Mouse (Mus musculus) cerebellum, adult 8-10 months (tissue): ENCODE data around the gene Bax.
A peak's percentile ranks its signal among the peaks of the same experiment; 100 is the strongest.

Source experiments
- DNase-seq: peaks from one replicate; pipeline ENCODE4 v3.0.0; 2022

The Bax gene

GRCm38 (mm10) chr7:45454971-45455370, 11.7 kb downstream of the Bax start:
- no peak for DNase-seq

DNA sequence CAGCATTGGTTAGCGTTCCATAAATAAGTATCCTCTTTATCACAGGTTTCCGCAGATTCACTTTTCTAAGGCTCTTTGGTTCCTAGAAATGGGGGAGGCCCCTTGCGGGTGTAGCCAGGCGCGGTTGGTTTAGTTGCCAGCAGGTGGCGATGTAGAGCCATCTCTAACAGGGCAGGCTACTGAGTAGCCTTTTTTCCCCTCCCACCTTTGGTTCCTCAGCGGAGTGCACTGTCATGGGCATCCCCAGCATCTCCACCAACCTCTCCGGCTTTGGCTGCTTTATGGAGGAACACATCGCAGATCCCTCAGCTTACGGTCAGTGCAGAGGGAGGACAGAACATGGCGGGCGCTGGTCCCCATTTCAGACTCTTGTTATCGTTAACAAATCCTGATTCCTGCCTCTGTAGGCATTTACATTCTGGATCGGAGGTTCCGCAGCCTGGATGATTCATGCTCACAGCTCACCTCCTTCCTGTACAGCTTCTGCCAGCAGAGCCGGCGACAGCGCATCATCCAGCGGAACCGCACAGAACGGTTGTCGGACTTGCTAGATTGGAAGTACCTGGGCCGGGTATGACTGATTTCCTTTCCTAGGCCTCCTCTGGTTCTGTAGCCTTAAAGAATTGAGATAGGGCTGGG, 15.2 kb downstream of the Bax start:
- DNase-seq = peak; percentile 86

- DNase-seq = no peak
These were observed 16.7 kb downstream of the Bax start for GRCm38 (mm10) chr7:45449974-45450373.

- no peak for DNase-seq
These were observed 19.2 kb downstream of the Bax start for GRCm38 (mm10) chr7:45447325-45447990.

GRCm38 (mm10) chr7:45446589-45446988, 20.1 kb downstream of the Bax start:
- no peak for DNase-seq

DNA sequence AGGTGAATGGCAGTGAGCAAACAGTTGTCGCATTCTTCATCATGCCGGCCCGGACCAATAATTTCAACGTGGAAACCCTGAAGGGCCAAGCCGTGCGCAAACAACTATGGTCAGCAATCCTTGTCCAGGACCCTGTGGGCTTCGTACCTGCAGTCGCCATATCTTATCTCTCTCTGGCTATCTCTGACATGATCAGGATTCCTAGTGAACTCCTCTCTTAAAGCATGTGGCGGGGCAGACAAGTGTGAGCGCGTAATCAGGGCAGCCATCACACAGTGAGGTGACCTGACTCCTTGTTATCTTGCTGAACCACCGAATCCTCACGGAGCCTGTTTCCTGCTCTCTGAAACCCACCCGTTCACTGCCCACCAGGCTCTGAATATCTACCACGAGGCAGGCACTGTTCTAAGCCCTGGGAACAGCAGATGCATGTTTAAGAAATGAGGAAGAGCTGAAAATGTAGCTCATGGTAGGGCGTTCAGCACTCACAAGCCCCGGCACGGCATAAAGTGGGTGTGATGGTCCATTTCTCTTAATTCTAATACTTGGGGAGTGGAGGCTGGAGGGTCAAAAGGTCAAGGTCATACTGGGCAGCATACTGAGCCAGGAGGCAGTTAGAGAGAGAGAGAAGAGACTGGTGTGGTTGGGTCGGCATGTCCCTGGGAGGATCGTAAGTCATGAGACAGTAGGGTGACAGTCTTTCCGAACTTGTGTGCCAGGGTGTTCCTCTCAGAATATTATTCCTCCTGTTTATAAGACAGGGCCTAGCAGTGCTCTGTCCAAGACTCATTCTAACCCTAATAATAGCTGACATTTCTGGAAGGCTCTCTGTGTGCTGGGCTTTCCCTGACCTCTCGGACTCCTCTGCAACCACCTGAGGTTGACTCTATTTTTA, 22.9 kb downstream of the Bax start:
- DNase-seq = no peak

GRCm38 (mm10) chr7:45437521-45438276, 29.0 kb downstream of the Bax start, which contains the start of gene Ruvbl2:
Ruvbl2 (minus strand) TSS chr7:45438096.
- no peak for DNase-seq

DNA sequence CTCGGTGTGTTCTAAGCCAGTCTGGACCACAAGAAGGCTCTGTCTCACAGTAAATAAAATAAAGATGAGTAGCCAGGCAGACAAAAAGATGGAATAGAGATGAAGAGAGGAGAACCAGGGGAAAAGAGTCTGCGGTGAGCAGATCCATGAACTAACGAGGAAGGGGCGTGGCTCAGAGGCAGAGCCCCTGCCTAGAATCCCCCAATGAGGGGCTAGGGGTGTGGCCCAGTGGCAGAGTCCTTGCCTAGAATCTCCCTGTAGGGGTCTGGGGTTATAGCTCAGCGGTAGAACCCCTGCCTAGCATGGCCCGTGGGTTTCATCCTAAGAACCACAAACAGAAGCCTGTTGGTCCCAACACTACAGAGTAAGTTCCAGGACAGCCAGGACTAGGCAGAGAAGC, 29.7 kb downstream of the Bax start:
- no peak for DNase-seq

- no peak for DNase-seq
These were observed 30.3 kb downstream of the Bax start for GRCm38 (mm10) chr7:45436444-45436843.

GRCm38 (mm10) chr7:45435038-45435437, 31.7 kb downstream of the Bax start:
- DNase-seq = no peak

GRCm38 (mm10) chr7:45434203-45435015, 32.3 kb downstream of the Bax start, which contains the start of gene Gys1:
Gys1 (plus strand) TSS chr7:45434844.
- peak; percentile 100 for DNase-seq

DNA sequence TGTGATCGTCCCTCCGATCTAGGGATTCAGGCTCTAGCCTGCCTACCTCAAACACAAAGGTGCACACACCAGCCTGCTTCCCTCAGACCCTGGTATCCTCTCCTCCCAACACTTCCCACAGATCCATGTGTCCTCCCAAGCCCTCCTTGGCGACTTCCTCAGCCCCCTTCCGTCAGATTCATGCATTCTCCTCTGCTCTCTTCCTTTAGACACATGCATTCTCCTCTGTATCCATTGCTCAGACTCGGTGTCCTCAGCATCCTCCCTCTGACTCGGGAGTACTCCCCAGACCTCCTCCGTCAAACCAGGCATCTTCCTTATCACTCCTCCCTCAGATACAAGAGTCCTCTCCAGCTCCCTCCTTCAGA, 32.9 kb downstream of the Bax start:
- DNase-seq = no peak

GRCm38 (mm10) chr7:45426556-45426955, 40.1 kb downstream of the Bax start:
- DNase-seq = no peak

DNA sequence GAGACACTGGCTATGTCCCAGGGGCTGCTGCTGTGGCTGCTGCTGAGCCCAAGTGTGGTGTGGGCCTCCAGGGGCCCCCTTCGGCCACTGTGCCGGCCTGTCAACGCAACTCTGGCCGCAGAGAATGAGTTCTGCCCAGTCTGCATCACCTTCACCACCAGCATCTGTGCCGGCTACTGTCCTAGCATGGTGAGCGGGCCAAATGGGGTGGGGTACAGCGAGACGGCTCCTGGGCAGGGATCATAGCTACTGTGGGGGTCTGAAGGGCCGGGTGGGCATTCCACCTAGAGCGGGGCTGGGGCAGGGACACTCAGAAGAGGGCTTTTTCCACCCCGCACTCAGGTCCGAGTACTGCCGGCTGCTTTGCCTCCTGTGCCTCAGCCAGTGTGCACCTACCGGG, 45.5 kb downstream of the Bax start:
- DNase-seq = no peak

GRCm38 (mm10) chr7:45420615-45420919, 46.1 kb downstream of the Bax start, which contains the start of gene Lhb:
Lhb (plus strand) TSS chr7:45420820.
- DNase-seq = no peak

DNA sequence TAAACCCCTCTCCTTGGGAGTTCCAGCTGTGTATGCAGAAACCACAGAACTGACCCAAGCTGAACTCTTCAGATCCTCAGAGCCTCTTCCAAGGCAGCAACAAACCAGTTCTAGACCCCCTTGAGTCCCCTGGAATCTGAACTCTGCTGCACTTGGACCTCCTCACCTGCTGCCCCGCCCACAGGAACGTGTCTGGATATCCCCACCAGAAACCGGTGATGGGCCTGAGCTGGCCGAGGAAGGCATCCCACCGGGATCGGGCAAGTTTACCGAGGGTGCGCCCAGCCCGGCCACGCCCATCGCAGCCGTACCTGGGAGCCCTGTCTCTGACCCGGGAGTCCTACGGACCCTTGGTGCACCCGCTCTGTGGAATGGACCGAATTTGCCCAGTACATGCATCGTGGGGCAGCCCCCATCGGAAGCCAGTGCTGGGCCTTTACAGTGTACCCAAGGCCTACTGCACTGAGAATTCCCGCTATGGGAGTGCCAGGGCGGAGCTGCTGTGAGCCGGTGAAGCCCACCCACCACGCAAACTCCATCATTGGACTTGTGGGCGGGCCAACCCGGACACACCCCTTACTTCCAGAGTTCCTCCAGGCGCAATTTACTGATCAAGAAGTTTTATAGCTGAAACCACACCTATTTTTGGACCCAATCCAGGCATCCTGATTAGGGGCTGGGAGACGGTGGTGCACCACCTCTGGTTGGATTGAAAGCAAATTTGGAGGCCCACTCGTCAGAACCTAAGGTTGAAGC, 46.7 kb downstream of the Bax start:
- no peak for DNase-seq

DNA sequence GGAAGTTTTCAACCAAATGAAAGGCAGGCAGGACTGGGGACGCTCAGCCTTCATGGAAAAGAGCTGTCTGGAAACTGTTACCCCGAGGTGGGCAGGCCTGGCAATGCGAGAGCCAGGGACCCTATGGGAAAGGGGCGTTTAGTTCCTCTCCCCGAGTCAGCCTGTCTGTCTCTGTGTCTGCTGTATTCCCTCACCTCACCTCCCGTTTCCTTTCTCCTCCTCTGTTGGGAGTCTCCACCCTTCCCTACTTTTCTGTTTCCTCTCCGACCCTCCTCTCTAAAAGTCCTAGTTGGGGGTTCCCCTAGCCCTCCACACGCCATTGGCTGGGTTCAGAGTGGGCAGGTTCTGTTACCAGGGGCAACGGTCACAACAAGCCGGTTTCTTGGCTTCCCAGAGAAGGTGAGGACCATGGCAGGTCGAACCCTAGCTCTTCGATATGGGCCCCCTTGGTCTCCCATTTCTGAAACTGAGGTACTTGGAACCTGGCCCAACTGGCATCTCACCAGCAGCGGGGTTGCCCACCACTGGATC, 48.7 kb downstream of the Bax start:
- DNase-seq = no peak

GRCm38 (mm10) chr7:45415636-45416035, 51.1 kb downstream of the Bax start:
- DNase-seq = no peak

DNA sequence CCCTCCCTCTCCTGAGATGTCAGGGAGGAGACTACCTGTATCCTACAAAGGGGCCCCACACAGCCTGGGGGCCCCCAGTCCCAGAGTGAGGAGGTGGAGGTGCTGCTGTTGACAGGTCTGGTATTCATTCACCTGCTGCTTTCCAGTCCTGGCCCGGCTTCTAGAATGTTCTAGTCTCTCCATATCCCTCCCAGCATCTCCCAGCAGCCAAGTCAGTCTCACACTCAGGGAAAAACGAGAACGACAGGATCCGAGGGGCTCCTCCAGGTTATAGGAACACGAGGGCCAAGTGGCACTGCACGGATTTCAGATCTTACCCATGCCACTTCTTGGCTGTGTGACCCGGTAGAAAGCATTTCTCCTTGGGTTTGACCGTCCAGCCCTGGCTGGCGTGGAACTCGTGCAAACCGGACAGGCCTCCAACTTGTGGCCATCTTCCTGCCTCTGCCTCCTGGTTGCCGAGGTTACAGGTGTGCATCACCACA, 51.9 kb downstream of the Bax start:
- no peak for DNase-seq

GRCm38 (mm10) chr7:45413864-45414739, 52.6 kb downstream of the Bax start:
- no peak for DNase-seq
